Mouse (Mus musculus) adrenal gland, postnatal 25 days (tissue): ENCODE results near the gene Ugt1a8. TPM values are rescaled to one million over a fixed set of nuclear protein-coding genes. Genes with fewer than 3 reads are reported as not detected.
"Not testable (repeated sequence)": the region's sequence is repeated elsewhere in the genome, so short reads cannot be mapped to it uniquely, and the experiment has no call there.

Experiments
- DNase-seq: peaks from one replicate; pipeline ENCODE4 v3.0.0; 2021; ENCODE audit warnings: mixed read lengths
- total RNA-seq: library from RNA; stranded (reverse); gene quantifications from 2 replicates; pipeline ENCODE4 v1.2.3, GENCODE M21; 2021

Ugt1a8 gene
- total RNA-seq, 1 experiment from 2014 or later, result not detected

DNA sequence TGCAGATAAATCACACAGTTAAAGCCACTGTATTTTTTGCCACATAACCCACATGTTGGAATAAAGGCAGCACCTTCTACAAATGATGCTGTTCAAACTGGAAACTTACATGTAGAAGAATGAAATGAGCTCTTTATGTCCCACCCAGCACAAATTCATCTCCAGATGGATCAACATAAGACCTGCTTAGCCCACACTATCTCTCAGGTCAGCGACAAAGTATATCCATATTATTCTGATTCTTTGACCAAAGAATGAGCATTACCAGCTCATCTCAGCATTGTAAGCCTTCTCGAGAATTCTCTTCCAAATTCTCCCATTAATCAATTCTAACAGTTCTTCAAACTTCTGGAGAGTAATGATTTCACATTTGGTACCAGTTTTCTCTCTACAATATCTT is 134.6 kb downstream of the Ugt1a8 start:
- no peak for DNase-seq

DNA sequence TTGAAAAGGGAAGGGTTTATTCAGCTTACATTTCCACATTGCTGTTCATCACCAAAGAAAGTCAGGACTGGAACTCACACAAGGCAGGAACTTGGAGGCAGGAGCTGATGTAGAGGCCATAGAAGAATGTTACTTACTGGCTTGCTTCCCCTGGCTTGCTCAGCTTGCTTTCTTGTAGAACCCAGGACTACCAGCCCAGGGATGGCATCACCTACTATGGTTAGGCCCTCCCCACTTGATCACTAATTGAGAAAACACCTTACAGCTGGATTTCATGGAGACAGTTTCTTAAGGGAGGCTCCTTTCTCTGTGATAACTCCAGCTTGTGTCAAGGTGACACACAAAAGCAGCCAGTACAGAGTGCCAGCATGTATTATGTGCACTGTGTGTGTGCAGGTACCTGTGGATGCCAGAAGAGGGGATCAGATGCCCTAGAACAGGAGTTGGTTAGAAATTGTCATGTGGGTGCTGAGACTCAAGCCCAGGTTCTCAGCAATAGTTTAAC is 135.4 kb downstream of the Ugt1a8 start:
- not testable (repeated sequence) for DNase-seq

DNA sequence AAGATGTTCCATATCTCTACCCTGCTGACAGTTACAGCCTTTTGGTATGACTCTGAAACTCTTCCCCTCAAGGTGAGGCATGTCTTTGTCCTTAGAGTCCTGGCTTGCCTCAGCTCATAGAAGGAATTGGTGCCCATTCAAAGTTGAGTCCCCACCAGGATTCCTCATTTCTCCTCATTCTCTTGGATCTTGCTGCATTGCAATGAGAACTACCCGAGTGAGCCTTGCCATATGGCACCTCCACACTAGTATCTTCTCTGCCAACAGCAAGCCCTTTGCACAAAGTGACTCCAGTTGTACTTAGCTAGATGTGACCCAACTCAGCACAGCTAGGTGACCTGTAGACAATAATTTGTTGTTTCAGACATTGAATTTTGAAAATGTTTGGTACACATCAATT is 136.0 kb downstream of the Ugt1a8 start:
- no peak for DNase-seq

DNA sequence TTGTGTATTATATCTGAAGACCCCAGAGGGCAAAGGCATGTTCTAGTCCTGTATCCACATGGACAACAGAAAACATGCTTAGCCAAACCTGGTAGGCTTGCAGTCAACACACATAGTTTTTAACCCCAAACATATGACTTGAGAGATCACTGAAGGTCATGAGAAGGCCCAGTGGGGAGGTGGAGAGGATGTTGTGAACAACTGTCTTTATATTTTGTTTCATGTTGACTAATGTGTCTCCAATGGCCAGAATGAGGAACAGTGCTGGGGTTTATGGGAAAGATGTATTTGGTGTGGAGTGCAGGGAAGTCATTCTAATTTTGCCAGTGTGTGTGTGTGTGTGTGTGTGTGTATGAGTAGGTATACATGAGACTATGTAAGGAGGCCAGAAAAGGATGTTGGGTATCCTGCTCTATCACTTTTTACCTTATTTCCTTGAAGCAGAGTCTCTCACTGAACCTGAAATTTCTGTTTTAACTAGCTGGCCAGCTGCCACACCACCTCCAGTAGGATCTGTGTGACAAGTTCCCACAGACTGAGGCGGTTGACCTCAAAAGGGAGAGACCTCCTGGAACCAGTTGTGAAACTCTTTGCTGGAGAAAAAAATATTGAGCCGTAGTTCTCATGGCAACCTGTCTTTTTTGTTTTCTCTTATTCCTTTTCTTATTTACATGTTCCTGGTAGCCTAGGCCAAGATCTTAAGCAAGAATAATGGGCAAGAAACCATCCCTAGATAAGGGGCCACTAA is 136.6 kb downstream of the Ugt1a8 start:
- DNase-seq, result no peak

DNA sequence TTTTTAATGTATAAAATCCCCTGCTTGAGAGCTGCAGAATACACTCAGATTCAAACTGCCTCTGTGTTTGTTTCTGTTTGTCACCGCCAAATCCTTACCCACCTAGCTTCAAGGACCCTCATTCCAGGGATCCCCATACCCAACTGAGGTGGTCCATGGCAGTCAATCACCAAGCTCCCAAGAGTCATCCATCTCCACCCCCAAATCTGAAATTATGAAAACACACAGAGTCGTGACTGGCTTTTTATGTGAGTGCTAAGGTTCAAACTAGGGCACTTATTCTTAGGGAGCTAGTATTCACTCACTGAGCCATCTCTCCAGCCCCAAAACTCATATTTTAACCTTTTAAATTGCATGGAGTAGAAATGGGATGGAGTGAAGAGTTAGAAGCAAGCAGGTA is 137.7 kb downstream of the Ugt1a8 start:
- DNase-seq, result not testable (repeated sequence)

DNA sequence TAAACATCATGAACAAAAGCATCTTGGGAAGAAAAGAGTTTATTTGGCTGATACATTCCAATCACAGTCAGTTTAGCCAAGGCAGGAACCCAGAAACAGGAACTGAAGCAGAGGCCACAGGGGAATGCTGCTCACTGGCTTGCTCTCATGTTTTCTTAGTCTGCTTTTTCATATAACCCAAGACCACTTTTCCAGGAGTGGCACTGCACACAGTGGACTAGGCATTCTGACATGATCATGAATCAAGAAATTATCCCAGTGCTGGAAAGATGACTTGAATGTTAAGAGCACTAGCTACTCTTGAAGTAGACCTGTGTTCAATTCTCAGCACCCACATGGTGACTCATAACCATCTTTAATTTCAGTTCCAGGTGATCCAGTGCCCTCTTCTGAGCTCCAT is 138.1 kb downstream of the Ugt1a8 start:
- DNase-seq, result no peak

DNA sequence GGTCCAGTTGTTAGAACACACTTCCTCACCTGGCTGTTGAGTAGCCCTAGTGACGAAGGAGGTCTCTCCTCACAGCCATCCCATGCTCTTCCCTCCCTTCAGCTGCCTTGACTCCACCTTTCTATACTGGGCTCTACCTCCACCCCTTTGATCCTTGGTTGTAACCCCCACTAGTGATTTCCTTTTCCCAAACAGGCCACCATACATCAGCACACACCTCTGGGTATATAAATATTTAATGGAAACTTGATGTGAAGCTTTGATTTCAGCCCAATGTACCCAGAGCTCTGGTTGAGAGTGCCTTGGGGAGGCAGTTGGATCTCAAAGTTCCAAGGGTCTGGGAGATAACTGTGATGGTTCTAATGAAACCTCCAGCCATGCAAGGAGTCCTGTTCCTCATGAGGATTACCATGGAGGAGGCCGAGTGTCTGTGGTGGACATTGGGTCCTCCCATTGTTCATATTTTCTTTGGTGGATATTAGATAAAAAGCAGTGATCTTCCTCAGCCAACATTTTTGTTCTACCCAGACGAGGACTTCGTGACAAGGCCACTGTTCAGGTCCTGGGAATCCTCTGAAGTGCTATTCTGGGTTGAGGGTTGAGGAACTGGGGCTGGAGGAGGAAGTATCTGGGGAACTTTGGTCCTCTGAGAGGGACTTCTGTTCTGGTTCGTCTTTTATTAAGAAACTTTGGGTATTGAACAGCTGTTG is 139.2 kb downstream of the Ugt1a8 start, which contains the start of gene Mroh2a:
TSS of gene Mroh2a (plus strand) at position 317 of the 710 bp plus-strand sequence.
- DNase-seq, result no peak

DNA sequence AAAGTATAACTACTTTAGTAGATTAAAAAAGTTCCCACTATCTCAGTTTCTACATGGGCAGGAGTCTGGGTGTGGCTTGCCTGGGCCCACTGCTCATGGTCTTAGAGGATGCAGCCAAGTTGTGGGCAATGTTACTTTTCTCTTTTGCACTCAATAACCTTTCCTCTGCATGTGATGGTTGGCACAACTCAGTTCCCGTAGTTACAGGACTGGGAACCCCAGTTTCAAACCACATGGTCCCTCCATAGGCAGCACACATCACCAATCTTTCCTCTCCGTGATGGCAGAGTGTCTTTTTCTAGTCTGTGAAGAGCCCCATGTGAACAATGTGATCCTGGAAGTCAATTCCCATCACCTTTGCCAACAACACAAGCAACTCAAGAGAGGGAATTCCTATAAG is 139.9 kb downstream of the Ugt1a8 start:
- DNase-seq, result no peak

DNA sequence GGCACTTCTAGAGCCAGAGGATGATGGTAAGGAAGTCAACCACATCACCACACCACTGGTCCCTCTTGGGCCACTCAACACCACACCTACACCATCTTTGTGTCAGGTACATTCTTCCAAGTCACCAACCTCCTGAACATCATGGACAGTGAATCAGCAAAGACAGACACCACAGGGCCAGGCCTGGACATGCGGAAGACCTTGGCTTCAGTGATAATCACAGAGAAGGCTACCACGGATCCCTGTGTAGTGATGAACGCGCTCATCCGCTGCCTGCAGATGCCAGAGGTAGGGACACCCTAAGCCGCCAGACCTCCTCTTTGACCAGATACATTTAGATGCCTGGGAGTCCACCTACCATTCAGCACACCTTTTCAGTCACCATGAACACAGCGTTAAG is 140.5 kb downstream of the Ugt1a8 start:
- DNase-seq, result no peak

DNA sequence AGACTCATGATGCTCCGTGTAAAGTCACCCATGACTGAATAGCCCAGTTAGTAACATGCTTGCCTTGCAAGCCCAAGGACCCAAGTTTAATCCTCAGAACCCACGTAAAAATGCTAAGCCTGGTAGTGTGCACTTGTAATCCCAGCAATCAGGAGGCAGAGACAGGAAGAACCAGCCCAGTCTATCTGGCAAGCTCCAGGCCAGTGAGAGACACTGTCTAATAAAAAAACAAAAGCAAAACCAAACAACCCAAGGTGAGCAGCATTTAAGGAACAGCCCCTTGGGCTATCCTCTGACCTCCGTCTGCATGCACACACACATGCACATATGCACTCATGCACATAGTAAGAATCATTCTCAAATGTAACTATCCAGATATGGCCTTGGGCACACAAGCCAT is 142.0 kb downstream of the Ugt1a8 start:
- no peak for DNase-seq

DNA sequence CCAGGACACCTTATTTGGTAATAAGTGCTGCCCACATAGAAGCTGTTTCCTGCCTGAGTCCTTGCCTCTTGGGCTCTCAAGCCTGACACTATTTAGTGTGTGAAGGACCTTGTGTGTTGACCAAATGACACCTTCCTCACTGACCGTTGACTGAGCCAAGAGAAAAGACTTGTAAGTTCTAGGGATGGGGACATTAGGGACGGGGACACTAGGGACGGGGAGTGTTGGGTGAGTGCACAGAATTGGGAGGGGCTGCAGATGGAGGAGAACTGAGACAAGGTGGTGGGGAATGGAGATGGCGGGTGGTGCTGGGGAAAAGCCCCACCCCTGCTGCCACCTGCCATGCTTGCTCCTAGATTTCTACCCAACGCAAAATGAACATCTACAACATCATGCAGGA is 142.4 kb downstream of the Ugt1a8 start:
- DNase-seq, result no peak

DNA sequence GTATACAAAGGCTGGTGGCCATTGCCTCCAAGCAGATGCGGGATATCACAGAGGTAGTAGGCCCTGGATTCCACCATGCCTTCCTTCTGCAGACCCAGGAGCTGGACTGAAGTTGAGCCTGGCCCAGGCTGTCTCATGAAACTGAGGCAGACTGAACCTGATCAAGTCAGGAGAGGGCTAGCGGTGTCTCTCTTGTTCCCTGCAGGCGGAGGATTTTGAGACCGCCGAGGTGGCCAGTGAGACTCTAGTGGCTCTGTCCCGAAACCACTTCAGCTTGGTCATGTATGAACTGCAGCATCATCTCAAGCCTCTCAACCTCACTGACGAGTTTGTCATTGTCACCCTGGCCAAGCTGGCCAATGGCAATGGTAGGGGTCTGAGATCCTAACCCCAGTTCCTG is 142.8 kb downstream of the Ugt1a8 start:
- no peak for DNase-seq

DNA sequence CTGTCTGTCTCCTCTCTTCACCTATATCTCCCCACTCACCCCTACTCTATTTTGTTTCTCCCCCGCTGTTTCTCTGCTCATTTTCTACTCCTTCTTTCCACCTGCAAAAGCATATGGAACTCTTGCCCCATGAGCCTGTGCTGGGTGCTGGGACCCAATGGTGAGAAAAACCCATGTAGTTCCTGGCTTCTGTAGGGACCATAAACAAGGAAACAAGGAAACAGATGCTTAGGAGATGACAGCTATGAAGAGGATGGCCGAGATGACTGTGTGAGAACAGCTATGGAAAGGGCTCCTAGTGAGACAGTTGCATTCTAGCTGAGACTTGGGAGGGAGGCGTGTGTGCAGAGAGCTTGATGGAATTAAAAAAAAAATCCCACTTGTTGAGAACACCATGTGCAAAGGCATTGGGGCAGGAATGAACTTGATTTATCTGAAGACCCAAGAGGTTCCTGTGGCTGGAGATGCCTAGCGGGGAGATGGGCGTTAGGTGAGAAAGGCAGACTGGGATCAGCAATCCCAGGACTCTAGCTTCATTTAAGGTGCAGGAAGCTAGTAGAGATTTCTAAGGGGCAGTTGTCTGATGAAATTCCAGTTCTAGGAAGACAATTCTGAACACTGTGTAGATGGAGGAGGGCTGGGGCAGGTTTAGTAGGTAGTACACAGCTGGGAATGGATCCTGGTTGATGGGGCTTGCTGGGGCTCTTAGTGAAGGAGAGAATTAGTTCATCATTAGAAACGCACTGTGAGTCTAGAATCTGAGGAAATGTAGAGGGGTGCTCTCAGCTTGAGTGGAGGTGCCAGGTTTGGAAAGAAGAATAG is 143.6 kb downstream of the Ugt1a8 start:
- DNase-seq, result no peak

DNA sequence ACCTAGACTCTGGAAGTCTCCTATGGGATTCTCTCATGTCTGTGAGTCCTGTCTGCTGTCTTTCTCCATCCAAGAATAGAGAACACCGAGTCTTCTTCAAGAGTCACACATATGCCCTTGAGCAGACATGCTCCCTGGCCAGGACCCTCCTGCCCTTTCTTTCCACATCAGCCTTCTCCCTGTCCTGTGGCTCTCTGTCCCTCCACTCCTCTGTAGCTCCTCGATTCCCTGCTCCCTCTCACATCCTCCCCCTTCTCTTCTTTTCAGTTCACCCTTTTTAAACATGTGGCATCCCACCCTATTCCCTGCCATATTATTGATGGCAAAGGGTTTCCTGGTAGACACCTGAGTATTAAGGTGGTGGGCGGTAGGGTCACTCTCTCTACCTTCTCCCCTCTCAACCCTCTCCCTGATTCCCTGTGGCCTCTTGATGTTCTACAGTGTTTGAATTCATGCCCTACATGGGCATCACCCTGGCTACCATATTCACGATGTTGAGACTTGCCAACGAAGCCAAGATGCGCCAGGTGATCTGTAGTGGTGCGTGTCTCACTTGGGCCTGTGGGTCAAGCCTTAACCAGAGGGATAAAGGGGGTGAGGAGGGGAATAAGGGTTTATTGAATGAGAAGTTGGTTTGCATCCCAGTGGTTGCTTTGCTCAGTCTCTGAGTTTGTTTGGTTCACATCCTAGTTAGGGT is 144.3 kb downstream of the Ugt1a8 start:
- no peak for DNase-seq

DNA sequence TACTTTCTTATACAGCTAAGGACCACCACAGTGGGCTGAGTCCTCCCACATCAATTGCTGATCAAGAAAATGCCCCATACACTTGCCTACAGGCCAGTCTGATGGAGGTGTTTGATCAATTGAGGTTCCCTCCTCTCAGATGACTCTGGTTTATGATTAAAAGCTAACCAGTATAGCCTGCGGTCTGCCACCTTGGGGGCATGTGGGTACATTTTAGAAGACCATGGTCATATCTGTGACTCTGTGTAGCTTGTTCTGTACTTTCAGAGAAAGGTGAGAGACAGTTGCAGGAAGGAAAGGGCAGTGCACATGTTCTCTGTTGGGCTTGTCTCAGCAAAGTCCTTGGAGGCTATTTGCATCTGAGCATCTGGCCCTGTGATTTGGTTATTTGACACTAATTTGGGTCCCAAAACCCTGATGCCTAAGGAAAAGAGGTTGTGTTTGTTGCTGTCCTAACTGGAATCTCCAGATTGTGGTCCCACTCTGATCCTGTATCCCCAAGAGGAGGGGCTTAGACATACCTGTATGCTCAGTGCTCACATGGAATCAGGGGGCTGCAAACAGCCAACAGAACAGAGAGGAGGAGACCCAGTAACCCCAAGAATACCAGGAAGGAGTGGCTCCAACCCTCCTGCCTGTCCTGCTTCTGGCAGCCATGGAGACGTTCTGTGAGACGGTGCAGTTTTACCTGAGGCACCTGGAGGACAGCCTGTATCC is 145.2 kb downstream of the Ugt1a8 start:
- no peak for DNase-seq

DNA sequence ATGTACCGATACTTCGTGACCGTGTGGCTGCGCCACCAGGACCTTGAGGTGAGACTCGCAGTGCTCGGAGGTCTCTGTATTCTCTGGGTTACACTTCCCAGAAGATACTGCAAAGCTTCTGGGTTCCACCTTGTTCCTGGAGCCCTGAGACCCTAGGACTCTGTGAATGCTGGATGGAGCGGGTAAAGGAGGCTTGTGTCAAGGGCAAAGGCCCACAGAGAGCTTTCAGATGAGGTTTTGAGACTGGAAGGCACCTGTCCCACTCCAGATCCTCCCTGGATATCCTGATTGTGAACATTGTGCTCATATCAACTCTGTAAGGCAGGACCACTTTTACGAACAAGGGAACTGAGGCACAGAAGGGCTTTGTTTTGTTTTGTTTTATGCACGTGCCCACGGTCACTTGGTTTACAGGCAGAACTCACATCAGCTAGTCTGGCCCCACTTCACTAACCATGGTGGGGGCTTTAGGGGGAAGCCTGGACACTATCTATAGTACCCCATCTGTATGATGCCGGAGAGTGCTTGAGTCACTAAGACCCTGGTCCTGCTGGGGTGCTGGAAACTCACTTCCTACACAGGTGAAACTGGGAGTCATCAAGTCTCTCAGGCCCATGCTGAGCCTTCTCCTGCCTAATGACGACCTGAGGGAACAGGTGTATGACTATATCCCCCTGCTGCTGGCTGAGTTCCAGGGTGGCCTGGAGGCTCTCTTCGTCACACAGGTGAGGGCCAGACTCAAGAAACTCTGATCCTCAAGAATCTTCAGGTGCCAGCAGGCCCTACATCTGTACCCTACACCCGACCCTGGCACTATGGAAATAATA is 146.0 kb downstream of the Ugt1a8 start:
- no peak for DNase-seq

DNA sequence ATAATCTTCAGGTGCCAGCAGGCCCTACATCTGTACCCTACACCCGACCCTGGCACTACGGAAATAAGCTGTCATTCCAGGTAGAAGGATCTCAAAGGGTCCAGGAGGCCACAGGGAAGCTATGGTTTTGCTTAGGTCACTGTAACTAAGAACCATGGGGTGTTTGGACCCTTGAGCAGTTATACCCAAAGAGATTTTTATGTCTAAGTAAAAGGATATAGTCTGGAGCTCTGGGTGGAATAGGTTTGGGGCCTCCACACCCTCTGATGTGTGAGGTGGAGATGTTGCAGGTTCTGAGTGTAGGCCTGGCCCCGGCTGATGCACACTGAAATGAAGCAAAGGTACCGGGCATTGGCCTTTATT is 146.6 kb downstream of the Ugt1a8 start:
- DNase-seq, result no peak

DNA sequence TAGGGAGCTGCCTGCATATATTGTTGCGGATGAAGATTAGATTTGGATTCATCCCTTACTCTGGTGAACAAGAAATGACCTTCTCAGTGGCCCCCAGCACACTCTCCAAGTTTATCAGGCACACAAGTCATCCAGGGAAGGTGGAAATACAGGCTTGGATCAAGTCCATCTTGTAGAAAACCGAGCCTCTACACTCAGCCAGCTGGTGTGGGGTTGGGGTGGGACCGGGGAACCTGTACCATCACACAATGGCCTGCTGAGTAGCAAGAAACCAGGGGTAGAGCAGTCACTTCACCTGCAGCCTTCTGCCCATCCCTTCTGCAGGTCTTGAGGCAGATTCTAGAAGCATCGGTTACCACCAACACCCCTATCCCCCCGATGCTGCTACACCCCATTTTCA is 147.0 kb downstream of the Ugt1a8 start:
- no peak for DNase-seq

DNA sequence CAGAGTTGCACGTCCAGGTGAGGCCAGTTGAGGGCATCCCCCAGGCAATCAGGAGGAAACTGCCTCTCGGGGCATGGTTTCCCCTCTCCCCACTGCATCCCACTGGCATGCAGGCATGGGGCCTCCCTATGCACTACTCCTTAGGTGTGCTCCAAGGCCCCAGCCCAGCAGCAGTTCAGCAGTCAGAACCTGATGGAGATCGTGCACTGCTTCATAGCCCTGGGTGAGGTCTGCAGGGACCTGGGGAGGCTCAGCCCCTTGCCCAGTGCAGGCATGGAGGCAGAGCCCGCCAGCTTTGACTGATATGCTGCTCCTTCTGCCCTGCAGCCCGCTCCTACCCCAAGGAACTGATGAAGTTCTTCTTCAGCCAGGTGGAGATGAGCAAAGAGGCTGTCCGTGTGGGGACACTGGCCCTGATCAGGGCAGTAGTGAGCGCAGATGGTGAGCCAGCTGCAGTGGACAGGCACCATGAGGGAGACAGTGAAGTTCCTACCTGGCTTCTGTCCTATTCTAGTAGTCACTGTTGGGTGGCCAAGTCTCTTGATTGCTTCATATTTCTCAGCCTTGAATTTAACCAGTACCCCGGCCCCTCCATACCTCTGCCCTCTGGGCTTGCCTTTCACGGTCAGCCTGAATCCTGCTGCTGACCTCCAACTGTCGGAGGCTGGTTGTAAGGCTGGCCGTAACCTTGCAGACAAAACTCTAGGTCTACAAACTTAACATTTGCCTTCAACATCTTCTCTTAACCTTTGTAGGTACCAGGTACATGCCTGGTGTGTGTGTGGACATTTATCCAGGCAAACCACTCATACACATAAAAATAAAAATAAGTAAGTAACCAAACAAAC is 147.7 kb downstream of the Ugt1a8 start:
- no peak for DNase-seq
